Comparison of ENCODE assay signal across 8 mouse cellular contexts in the genomic region with DNA sequence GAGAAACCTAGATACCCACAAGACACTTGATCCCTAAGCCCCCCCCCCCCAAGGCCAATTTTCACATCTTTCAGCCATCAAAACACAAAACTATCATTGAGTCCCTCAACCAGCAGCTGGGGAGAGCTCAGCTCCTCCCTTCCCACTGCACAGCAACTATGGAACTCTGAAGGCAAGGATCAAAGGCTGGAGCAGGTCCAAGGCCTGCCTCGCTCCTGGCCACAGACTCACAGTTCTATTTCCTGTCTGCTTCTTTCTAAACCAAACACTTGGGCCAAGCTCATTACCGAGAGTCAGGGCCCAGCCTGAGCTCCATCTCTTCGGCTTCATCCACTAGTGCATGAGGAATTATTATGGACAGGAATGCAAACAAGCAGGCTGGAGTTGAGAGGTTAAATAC. TPM values are rescaled to one million over a fixed set of nuclear protein-coding genes. Genes with fewer than 3 reads are reported as not detected.
DNase-seq lines count a peak whose midpoint lies in the region; ATAC-seq and TF ChIP-seq lines count a peak whose summit lies in the region.
"Had no signal": no experiment of that assay in that cellular context is flagged by ENCODE, and none has a peak within 500 bp of the region (broad histone marks: within the 10 kb centered on the region; RNA-seq: fewer than 3 reads in every experiment).

No protein-coding gene starts in this region.

- H3K36me3 ChIP-seq in limb, embryonic 10.5 days: no peaks in the 10 kb centered on the region
- H3K36me3 ChIP-seq in midbrain, embryonic 16.5 days (ENCODE audit: control insufficient read depth, insufficient read depth, low read length): no peaks in the 10 kb centered on the region

- no peak overlapping the region for H3K4me3 ChIP-seq in cortical plate, adult 2 months (ENCODE audit: insufficient read depth, low read length)
- no peak overlapping the region for H3K4me3 ChIP-seq in limb, embryonic 10.5 days
- H3K4me3 ChIP-seq in midbrain, embryonic 16.5 days (ENCODE audit: low read depth, low read length): no peak overlapping the region

- 52% methylated on average over 3 of the region's 3 CpGs for WGBS in limb, embryonic 10.5 days
- WGBS in midbrain, embryonic 16.5 days: 37% methylated on average over 3 of the region's 3 CpGs

- no peak for TF ChIP-seq POLR2A in cortical plate, adult 2 months (IDR thresholded peaks at IDR 0.05; ENCODE audit: extremely low read depth, insufficient read depth, low read length)

- peak overlapping the region; percentile 49 for H3K27ac ChIP-seq in cortical plate, adult 2 months (ENCODE audit: insufficient read depth, low read length)
- peak overlapping the region; percentile 65 for H3K27ac ChIP-seq in limb, embryonic 10.5 days
- H3K27ac ChIP-seq in midbrain, embryonic 16.5 days (ENCODE audit: low read length): peak overlapping the region; percentile 43; the same call in 1 of the 2 replicates
- H3K27ac ChIP-seq: macrophage had no signal

- TF ChIP-seq CTCF in cortical plate, adult 2 months (IDR thresholded peaks at IDR 0.05; ENCODE audit: extremely low read depth, insufficient read depth, low read length): no peak

- DNase-seq in adrenal gland, adult 8-10 months: peak; percentile 87
- DNase-seq in heart, adult 11 months: peak; percentile 97
- peak; percentile 77 for DNase-seq in kidney, adult 11 months
- DNase-seq in limb, embryonic 10.5 days (ENCODE audit: low spot score): no peak
- DNase-seq in B cell, adult 2 months: no peak

- ATAC-seq in midbrain, embryonic 16.5 days: 0 out of 2 replicates have a peak, but pooled peaks have one; percentile 57

- no peaks in the 10 kb centered on the region for H3K9me3 ChIP-seq in limb, embryonic 10.5 days (replicated peaks)
- H3K9me3 ChIP-seq in midbrain, embryonic 16.5 days (replicated peaks; ENCODE audit: control insufficient read depth, low read length, poor library complexity, severe bottlenecking): no peaks in the 10 kb centered on the region

- 0 out of 2 replicates have a peak, but pooled peaks cover 1% of the 10 kb centered on the region for H3K4me1 ChIP-seq in cortical plate, adult 2 months (ENCODE audit: control insufficient read depth, insufficient read depth, low read length)
- H3K4me1 ChIP-seq in limb, embryonic 10.5 days: peaks cover 35% of the 10 kb centered on the region
- H3K4me1 ChIP-seq in midbrain, embryonic 16.5 days (ENCODE audit: control insufficient read depth, insufficient read depth, low read length): peaks cover 9% of the 10 kb centered on the region

- H3K9ac ChIP-seq in midbrain, embryonic 16.5 days (ENCODE audit: low read depth, low read length): no peak overlapping the region

- no peaks in the 10 kb centered on the region for H3K27me3 ChIP-seq in limb, embryonic 10.5 days (ENCODE audit: low read depth, poor library complexity, severe bottlenecking)
- no peaks in the 10 kb centered on the region for H3K27me3 ChIP-seq in midbrain, embryonic 16.5 days (ENCODE audit: control insufficient read depth, insufficient read depth, low read depth, low read length)

- H3K4me2 ChIP-seq in midbrain, embryonic 16.5 days (ENCODE audit: low read length): no peak overlapping the region

RNA-seq across cellular contexts. Expression of gene Kazn, which starts 58.9 kb away (rescaled TPM):
- 10 to 100 TPM; 27.4 to 46.1 (median 31.9) TPM for total RNA-seq in adrenal gland, adult 8-10 months (2022)
- 45.8 and 60.3 TPM in 2 replicates for polyA plus RNA-seq in cortical plate, adult 2 months (2012; rRNA removed)
- 8.8 and 9.3 TPM in 2 replicates for polyA plus RNA-seq in limb, embryonic 10.5 days (2016; fragmentation: Nextera tagmentation; extraction: Ambion mirVana)
- polyA plus RNA-seq in midbrain, embryonic 16.5 days (2015; fragmentation: Nextera tagmentation; extraction: Ambion mirVana): 29.3 and 32.1 TPM in 2 replicates
- polyA plus RNA-seq: macrophage had no signal

Comparison
In these comparisons a context has a peak if more than half of its experiments do, and no peak if none do; other contexts are left out.
1. DNase-seq: peak in adrenal gland, adult 8-10 months (single experiment), heart, adult 11 months (single experiment) and kidney, adult 11 months (single experiment); none in limb, embryonic 10.5 days (single experiment) and B cell, adult 2 months (0 of 2).
2. Peak in every context shown above with its lines, with median percentiles within 50 percentile points of each other: H3K27ac ChIP-seq.